Mouse (Mus musculus) CH12.LX (cell line): ENCODE results near the gene Apba1.

Experiments
- CTCF ChIP-seq, 2 experiments: IDR thresholded peaks in 1 of 2; conservative IDR thresholded peaks in 1 of 2; 2 replicates each; pipeline ENCODE4 v1.5.1; 2011 to 2012; ENCODE audit warnings: low read depth in 2 of 2, low read length in 2 of 2, improper control_type of control experiment in 1 of 2, inconsistent platforms in 1 of 2, mild to moderate bottlenecking in 1 of 2, moderate library complexity in 1 of 2
- ELF1 ChIP-seq: IDR thresholded peaks from 2 replicates; pipeline ENCODE4 v1.6.1; 2014; ENCODE audit warnings: low read depth, mild to moderate bottlenecking, inconsistent platforms, low read length, improper control_type of control experiment
- JUND ChIP-seq: conservative IDR thresholded peaks from 2 replicates; pipeline ENCODE4 v1.6.1; 2011; ENCODE audit warnings: low read depth, low read length, improper control_type of control experiment
- KAT2A ChIP-seq: IDR thresholded peaks from 2 replicates; pipeline ENCODE4 v1.6.1; 2012; ENCODE audit warnings: low read length, improper control_type of control experiment, inconsistent platforms; ENCODE audit not compliant: insufficient replicate concordance
- NELFE ChIP-seq: IDR thresholded peaks from 2 replicates; pipeline ENCODE4 v1.6.1; 2011; ENCODE audit warnings: low read depth, low read length, improper control_type of control experiment
- NRF1 ChIP-seq: IDR thresholded peaks from 2 replicates; pipeline ENCODE4 v1.6.1; 2014; ENCODE audit warnings: low read depth, mild to moderate bottlenecking, inconsistent platforms, low read length, improper control_type of control experiment, moderate library complexity
- PAX5 ChIP-seq: IDR thresholded peaks from 2 replicates; pipeline ENCODE4 v1.6.1; 2012; ENCODE audit warnings: low read length, inconsistent platforms, mixed read lengths
- POLR2A ChIP-seq: IDR thresholded peaks from 2 replicates; pipeline ENCODE4 v1.6.1; 2011; ENCODE audit warnings: low read depth, mild to moderate bottlenecking, improper control_type of control experiment, low read length
- POLR2AphosphoS2 ChIP-seq: IDR thresholded peaks from 2 replicates; pipeline ENCODE4 v1.6.1; 2011; ENCODE audit warnings: low read depth, low read length, improper control_type of control experiment
- ZC3H11A ChIP-seq: IDR thresholded peaks from 2 replicates; pipeline ENCODE4 v1.6.1; 2012; ENCODE audit warnings: low read depth, mild to moderate bottlenecking, inconsistent platforms, low read length, improper control_type of control experiment

- no peak for TF ChIP-seq ELF1
- no peak for TF ChIP-seq JUND
- no peak for TF ChIP-seq CTCF (conservative IDR thresholded peaks at IDR 0.05 in 1 of 2, IDR thresholded peaks at IDR 0.05 in 1 of 2; ENCODE audit: low read depth in 2 of 2, low read length in 2 of 2)
- TF ChIP-seq POLR2A: no peak
- TF ChIP-seq NELFE: no peak
- no peak for TF ChIP-seq POLR2AphosphoS2
- no peak for TF ChIP-seq PAX5
- no peak for TF ChIP-seq NRF1
- no peak for TF ChIP-seq ZC3H11A
- no peak for TF ChIP-seq KAT2A
Observed at GRCm38 (mm10) chr19:23764051-23764450, 5.4 kb downstream of the Apba1 start.
